Mouse (Mus musculus) stomach, embryonic 15.5 days (tissue): ENCODE results near the gene Card11. TPM values are rescaled to one million over a fixed set of nuclear protein-coding genes. Genes with fewer than 3 reads are reported as not detected.

Experiments
- ATAC-seq: fragments of 200-750 bp; cut with Nextera tagmentation; 2 replicates; pipeline ENCODE4 v1.8.0; 2017; ENCODE audit warnings: low read depth, moderate number of reproducible peaks, moderate TSS enrichment; ENCODE audit not compliant: insufficient read depth, low FRiP score
- H3K27ac ChIP-seq: fragments of 300-500 bp; sonication (generic); 2 replicates; pipeline ENCODE4 v1.5.1; 2015; ENCODE audit warnings: mild to moderate bottlenecking, inconsistent platforms
- H3K27me3 ChIP-seq: fragments of 300-500 bp; sonication (generic); replicated peaks from 2 replicates; pipeline ENCODE4 v1.6.1; 2015; ENCODE audit warnings: inconsistent platforms
- H3K36me3 ChIP-seq: fragments of 300-500 bp; sonication (generic); 2 replicates; pipeline ENCODE4 v1.6.1; 2015; ENCODE audit warnings: inconsistent platforms
- H3K4me1 ChIP-seq: fragments of 300-500 bp; sonication (generic); 2 replicates; pipeline ENCODE4 v1.6.1; 2015; ENCODE audit warnings: inconsistent platforms
- H3K4me2 ChIP-seq: fragments of 300-500 bp; sonication (generic); 2 replicates; pipeline ENCODE4 v1.6.1; 2015; ENCODE audit warnings: mild to moderate bottlenecking, inconsistent platforms
- H3K4me3 ChIP-seq: fragments of 300-500 bp; sonication (generic); replicated peaks from 2 replicates; pipeline ENCODE4 v1.5.1; 2015; ENCODE audit warnings: inconsistent platforms
- H3K9ac ChIP-seq: fragments of 300-500 bp; sonication (generic); 2 replicates; pipeline ENCODE4 v1.6.1; 2015; ENCODE audit warnings: inconsistent platforms
- H3K9me3 ChIP-seq: fragments of 300-500 bp; sonication (generic); 2 replicates; pipeline ENCODE4 v1.6.1; 2016; ENCODE audit warnings: inconsistent platforms
- WGBS: fragments of 180-500 bp; shearing (Covaris S2); methylation state at CpG from one replicate; pipeline ENCODE4 v1.1.7; 2015; 5-methylcytosine and 5-hydroxymethylcytosine counted together
- microRNA-seq: library from miRNA; unstranded; fragments of <30 nt; microRNA quantifications from one replicate; pipeline ENCODE4, GENCODE M21; 2016
- polyA plus RNA-seq: library from polyadenylated mRNA; unstranded; fragments of >200 nt; fragmentation: Nextera tagmentation; extraction: Ambion mirVana; gene quantifications from 2 replicates; pipeline ENCODE4 v1.2.1, GENCODE M21; 2015

The Card11 gene
- polyA plus RNA-seq, 1 experiment from 2014 or later, result 0.26 TPM

GRCm38 (mm10) chr5:140829081-140829910 lies 171.1 kb downstream of the Card11 start:
- H3K4me1 ChIP-seq, result peaks cover 22% of the 10 kb centered on the region
- H3K9ac ChIP-seq, result peak overlapping the region; percentile 65
- H3K9me3 ChIP-seq, result no peaks in the 10 kb centered on the region
- peak overlapping the region; percentile 91 for H3K4me2 ChIP-seq
- peak overlapping the region; percentile 81 for H3K27ac ChIP-seq
- WGBS, result 32% methylated on average over 18 of the region's 18 CpGs
- no peaks in the 10 kb centered on the region for H3K36me3 ChIP-seq
- peak overlapping the region; percentile 68 for H3K4me3 ChIP-seq
- no peaks in the 10 kb centered on the region for H3K27me3 ChIP-seq
- no peak for ATAC-seq

DNA sequence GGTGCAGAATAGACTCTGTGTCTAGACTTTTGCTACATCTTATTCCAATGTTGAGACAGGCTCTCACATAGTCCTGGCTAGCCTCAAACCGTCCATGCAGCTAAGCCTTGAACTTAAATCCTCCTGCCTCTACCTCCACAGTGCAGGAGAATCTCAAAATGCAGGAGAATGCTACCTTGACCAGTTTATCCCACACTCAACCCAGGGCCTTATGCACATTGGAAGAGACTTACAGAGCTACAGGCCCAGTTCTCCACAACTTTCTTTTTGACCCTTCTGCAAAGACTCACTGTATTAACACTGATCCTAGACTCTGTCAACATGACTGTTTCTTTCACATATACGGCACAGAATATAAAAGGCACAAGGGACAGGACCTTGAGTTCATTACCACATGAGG lies 172.0 kb downstream of the Card11 start:
- Histone ChIP-seq H3K4me2 (peak overlapping the region; percentile 91), H3K27ac (peak overlapping the region; percentile 73), H3K4me3 (peak overlapping the region; percentile 68; the same call in 1 of the 2 replicates), H3K36me3 (no peaks in the 10 kb centered on the region), H3K9me3 (no peaks in the 10 kb centered on the region), H3K27me3 (no peaks in the 10 kb centered on the region), H3K4me1 (peaks cover 25% of the 10 kb centered on the region), H3K9ac (no peak overlapping the region)
- 45% methylated on average over 2 of the region's 2 CpGs for WGBS
- ATAC-seq, result no peak

- peaks cover 25% of the 10 kb centered on the region for H3K4me1 ChIP-seq
- H3K27ac ChIP-seq, result peak overlapping the region; percentile 73
- H3K9ac ChIP-seq, result no peak overlapping the region
- peak overlapping the region; percentile 91 for H3K4me2 ChIP-seq
- H3K27me3 ChIP-seq, result no peaks in the 10 kb centered on the region
- ATAC-seq, result no peak
- WGBS, result 38% methylated on average over 8 of the region's 8 CpGs
- H3K36me3 ChIP-seq, result no peaks in the 10 kb centered on the region
- no peaks in the 10 kb centered on the region for H3K9me3 ChIP-seq
- H3K4me3 ChIP-seq, result peak overlapping the region; percentile 68; the same call in 1 of the 2 replicates
Measured at GRCm38 (mm10) chr5:140827896-140828295, 172.5 kb downstream of the Card11 start.

DNA sequence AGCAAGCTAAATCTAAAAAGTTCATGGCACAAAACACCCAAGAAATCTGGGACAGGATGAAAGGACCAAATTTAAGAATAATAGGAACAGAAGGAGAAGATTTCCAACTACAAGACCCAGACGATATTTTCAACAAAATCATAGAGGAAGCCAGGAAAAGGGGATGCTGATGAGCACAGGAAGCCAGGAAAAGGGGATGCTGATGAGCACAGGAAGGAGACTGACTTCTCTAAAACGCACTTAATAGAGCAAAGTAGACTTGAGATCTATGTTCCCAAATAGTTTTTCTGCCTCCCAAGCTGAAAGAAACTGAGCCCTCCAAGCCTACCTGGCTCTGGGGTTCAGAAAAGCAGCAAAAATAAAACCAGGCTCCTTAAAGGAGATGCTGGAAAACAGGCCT lies 173.0 kb downstream of the Card11 start:
- peak overlapping the region; percentile 91 for H3K4me2 ChIP-seq
- no peaks in the 10 kb centered on the region for H3K9me3 ChIP-seq
- no peaks in the 10 kb centered on the region for H3K27me3 ChIP-seq
- no peak for ATAC-seq
- peak overlapping the region; percentile 73; the same call in 1 of the 2 replicates for H3K27ac ChIP-seq
- H3K9ac ChIP-seq, result no peak overlapping the region
- peaks cover 25% of the 10 kb centered on the region for H3K4me1 ChIP-seq
- 0 out of 2 replicates have a peak overlapping the region, but pooled peaks have one; percentile 68 for H3K4me3 ChIP-seq
- H3K36me3 ChIP-seq, result no peaks in the 10 kb centered on the region
- 42% methylated on average over 2 of the region's 2 CpGs for WGBS

DNA sequence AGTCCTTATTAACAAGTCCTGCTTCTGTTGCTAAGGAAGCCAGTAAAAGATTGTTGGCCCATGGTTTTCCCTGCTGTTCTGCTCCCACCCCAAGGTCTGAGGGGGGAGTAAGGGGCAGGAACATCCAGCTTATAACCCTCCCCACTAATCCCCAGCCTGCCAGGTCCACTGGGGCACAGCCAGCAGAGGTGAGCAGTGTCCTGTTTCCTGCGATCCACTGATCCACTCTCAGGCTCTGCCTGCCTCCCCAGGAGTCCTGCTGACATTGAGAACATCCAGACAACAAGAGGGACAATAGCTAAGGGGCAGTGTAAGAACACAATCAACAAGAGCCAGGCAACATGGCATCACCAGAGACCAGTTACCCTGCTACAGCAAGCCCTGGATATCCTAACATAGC lies 173.6 kb downstream of the Card11 start:
- no peaks in the 10 kb centered on the region for H3K9me3 ChIP-seq
- no peak for ATAC-seq
- WGBS, result 33% methylated on average over 1 of the region's 1 CpGs
- H3K27ac ChIP-seq, result no peak overlapping the region
- H3K27me3 ChIP-seq, result no peaks in the 10 kb centered on the region
- no peak overlapping the region for H3K4me2 ChIP-seq
- H3K36me3 ChIP-seq, result no peaks in the 10 kb centered on the region
- peaks cover 25% of the 10 kb centered on the region for H3K4me1 ChIP-seq
- H3K4me3 ChIP-seq, result no peak overlapping the region
- H3K9ac ChIP-seq, result no peak overlapping the region

DNA sequence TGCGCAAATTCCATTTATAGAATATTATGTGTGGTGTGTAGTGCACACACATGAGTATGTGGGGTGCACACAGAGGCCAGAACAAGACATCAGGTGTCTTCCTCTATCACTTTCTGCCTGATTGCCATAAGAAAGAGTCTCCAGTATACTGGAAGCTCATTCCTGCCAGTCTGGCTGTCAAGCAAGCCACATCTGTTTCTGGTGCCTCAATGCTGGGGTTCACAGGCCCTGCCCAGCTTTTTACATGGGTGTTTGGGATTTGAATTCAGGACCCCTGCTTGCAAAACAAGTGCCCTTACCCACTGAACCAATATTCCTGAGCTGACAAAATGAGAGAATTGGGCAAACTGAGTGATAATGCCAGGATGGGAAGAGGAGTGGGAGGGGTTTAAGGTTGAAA lies 174.3 kb downstream of the Card11 start:
- no peak overlapping the region for H3K4me3 ChIP-seq
- no peak overlapping the region for H3K4me2 ChIP-seq
- no peaks in the 10 kb centered on the region for H3K27me3 ChIP-seq
- no peak for ATAC-seq
- 86% methylated on average over 1 of the region's 1 CpGs for WGBS
- H3K9ac ChIP-seq, result no peak overlapping the region
- H3K9me3 ChIP-seq, result no peaks in the 10 kb centered on the region
- H3K27ac ChIP-seq, result no peak overlapping the region
- peaks cover 25% of the 10 kb centered on the region for H3K4me1 ChIP-seq
- no peaks in the 10 kb centered on the region for H3K36me3 ChIP-seq

DNA sequence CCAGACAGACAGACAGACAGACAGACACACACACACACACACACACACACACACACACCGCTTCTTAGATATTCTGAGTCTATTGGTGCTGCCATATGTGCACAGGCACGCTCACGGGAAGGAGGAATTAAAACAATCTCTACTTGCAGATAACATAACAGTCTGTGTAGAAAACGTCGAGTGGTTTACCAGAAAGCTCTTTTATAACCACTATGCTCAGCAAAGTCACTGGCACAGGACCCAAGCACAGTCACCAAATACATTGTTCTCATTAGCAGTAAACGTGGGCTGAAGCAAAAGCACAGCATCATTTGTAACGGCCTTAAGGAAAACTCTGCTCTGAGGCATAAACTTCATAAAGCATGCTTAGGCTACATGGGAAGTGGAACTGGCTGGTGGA lies 176.3 kb downstream of the Card11 start:
- Histone ChIP-seq H3K27me3 (no peaks in the 10 kb centered on the region), H3K4me2 (no peak overlapping the region), H3K9me3 (no peaks in the 10 kb centered on the region), H3K36me3 (no peaks in the 10 kb centered on the region), H3K27ac (no peak overlapping the region), H3K4me1 (peaks cover 22% of the 10 kb centered on the region), H3K4me3 (no peak overlapping the region), H3K9ac (no peak overlapping the region)
- 71% methylated on average over 7 of the region's 7 CpGs for WGBS
- no peak for ATAC-seq

GRCm38 (mm10) chr5:140823386-140823785 lies 177.0 kb downstream of the Card11 start:
- Histone ChIP-seq H3K36me3 (no peaks in the 10 kb centered on the region), H3K4me2 (no peak overlapping the region), H3K4me1 (peaks cover 15% of the 10 kb centered on the region), H3K27me3 (no peaks in the 10 kb centered on the region), H3K27ac (no peak overlapping the region), H3K9me3 (no peaks in the 10 kb centered on the region), H3K4me3 (no peak overlapping the region), H3K9ac (no peak overlapping the region)
- ATAC-seq, result no peak
- WGBS, result 91% methylated on average over 2 of the region's 2 CpGs

Small RNAs within 50 kb of the gene (microRNA-seq; reads per million reads assigned to microRNA genes)
- not detected for gene Gm44385

Other genes starting within 250 kb of the Card11 start
- 49.5 and 50.1 TPM in 2 replicates for gene Gna12, start 170.2 kb downstream of the Card11 start, polyA plus RNA-seq
- 3.6 TPM in 2 replicates for gene Sdk1, start 240.9 kb upstream of the Card11 start, polyA plus RNA-seq